In genomic region chr11:116423782-116424620, GRCm38 (mm10) we compare ENCODE assay signal across 9 mouse cellular contexts. TPM values are rescaled to one million over a fixed set of nuclear protein-coding genes. Genes with fewer than 3 reads are reported as not detected.
DNase-seq lines count a peak whose midpoint lies in the region; ATAC-seq and TF ChIP-seq lines count a peak whose summit lies in the region.
"Had no signal": no experiment of that assay in that cellular context is flagged by ENCODE, and none has a peak within 500 bp of the region (broad histone marks: within the 10 kb centered on the region; RNA-seq: fewer than 3 reads in every experiment).

No protein-coding gene starts in this region.

- peak; percentile 86 for DNase-seq in 416B (ENCODE audit: low read depth)
- DNase-seq in right cerebral cortex, postnatal 25 days, result no peak
- no peak for DNase-seq in layer of hippocampus, adult 2 months (ENCODE audit: low spot score in 2 of 2)
- DNase-seq in left cerebral cortex, adult 2 months (ENCODE audit: extremely low spot score in 1 of 2, low spot score in 2 of 2), result no peak
- no peak for DNase-seq in embryo, embryonic 11 days

- no peak for TF ChIP-seq CTCF in layer of hippocampus, adult 2 months (conservative IDR thresholded peaks at IDR 0.05)
- no peak for TF ChIP-seq CTCF in left cerebral cortex, adult 2 months (IDR thresholded peaks at IDR 0.05)

- ATAC-seq in CD4-positive, CD25-positive, alpha-beta regulatory T cell, adult 4 months, result peak; percentile 97
- peak; percentile 93 to 95 for ATAC-seq in hematopoietic stem cell, adult 5-6 weeks (replicated peaks in 1 of 2; ENCODE audit: insufficient read depth in 1 of 2, low FRiP score in 2 of 2, low TSS enrichment in 1 of 2, low read depth in 1 of 2, poor library complexity in 2 of 2, severe bottlenecking in 2 of 2)
- peak; percentile 95 for ATAC-seq in megakaryocyte, adult 5-6 weeks (ENCODE audit: poor library complexity, severe bottlenecking)

- no peak overlapping the region for H3K27ac ChIP-seq in layer of hippocampus, adult 2 months
- no peak overlapping the region for H3K27ac ChIP-seq in left cerebral cortex, adult 2 months
- H3K27ac ChIP-seq: embryonic facial prominence, embryonic 15.5 days had no signal

- intact Hi-C loops in left cerebral cortex, adult 2 months (cut with DNase I), result no loop called here

- H3K4me3 ChIP-seq in layer of hippocampus, adult 2 months, result no peak overlapping the region
- H3K4me3 ChIP-seq in left cerebral cortex, adult 2 months, result no peak overlapping the region
- H3K4me3 ChIP-seq: embryonic facial prominence, embryonic 15.5 days had no signal

RNA-seq across cellular contexts. Expression of gene Ubald2, which starts 9.9 kb away (rescaled TPM):
- polyA plus RNA-seq in CD4-positive, CD25-positive, alpha-beta regulatory T cell, adult 4 months (2017; shearing (Covaris generic)), result 10 to 100 TPM; 12.2 to 13.0 TPM
- total RNA-seq in hematopoietic stem cell, adult 5-6 weeks (2017), result 51.5 and 101 TPM in 2 replicates
- total RNA-seq in megakaryocyte, adult 5-6 weeks (2015), result 94.1 and 112 TPM in 2 replicates
- 58.4 and 64.0 TPM in 2 replicates for total RNA-seq in megakaryocyte, adult 5-6 weeks (2017)
- 10 to 100 TPM; 32.5 to 41.9 TPM for total RNA-seq in layer of hippocampus, adult 2 months (2021)
- total RNA-seq in left cerebral cortex, adult 2 months (2021), result 10 to 100 TPM; 27.2 to 28.0 TPM

RNA-seq across cellular contexts. Expression of gene Rnf157, which starts 11.2 kb away (rescaled TPM):
- polyA plus RNA-seq in CD4-positive, CD25-positive, alpha-beta regulatory T cell, adult 4 months (2017; shearing (Covaris generic)), result 1 to 10 TPM; 8.4 to 8.8 TPM
- total RNA-seq in hematopoietic stem cell, adult 5-6 weeks (2017), result 9.2 and 19.4 TPM in 2 replicates
- 6.2 and 7.0 TPM in 2 replicates for total RNA-seq in megakaryocyte, adult 5-6 weeks (2015)
- total RNA-seq in megakaryocyte, adult 5-6 weeks (2017), result 5.7 and 7.1 TPM in 2 replicates
- total RNA-seq in layer of hippocampus, adult 2 months (2021), result 100 to 1,000 TPM; 227 to 236 TPM
- 100 to 1,000 TPM; 256 to 285 TPM for total RNA-seq in left cerebral cortex, adult 2 months (2021)

RNA-seq across cellular contexts. Expression of gene Qrich2, which starts 42.0 kb away (rescaled TPM):
- polyA plus RNA-seq in CD4-positive, CD25-positive, alpha-beta regulatory T cell, adult 4 months (2017; shearing (Covaris generic)), result not detected
- not detected in 2 replicates for total RNA-seq in hematopoietic stem cell, adult 5-6 weeks (2017)
- total RNA-seq in megakaryocyte, adult 5-6 weeks (2015), result not detected in 2 replicates
- 0.18 and 0.65 TPM in 2 replicates for total RNA-seq in megakaryocyte, adult 5-6 weeks (2017)
- total RNA-seq in layer of hippocampus, adult 2 months (2021), result under 1 TPM in 1 of 2 experiments, not detected in 1; 0.17 TPM
- total RNA-seq in left cerebral cortex, adult 2 months (2021), result under 1 TPM in 1 of 2 experiments, not detected in 1; 0.16 TPM

Comparison
In these comparisons a context has a peak if more than half of its experiments do, and no peak if none do; other contexts are left out.
1. RNA of gene Rnf157, which starts 11.2 kb away (total RNA-seq): 256 to 285 TPM in left cerebral cortex, adult 2 months and 227 to 236 TPM in layer of hippocampus, adult 2 months; 9.2 to 19.4 TPM in hematopoietic stem cell, adult 5-6 weeks and 5.7 to 7.1 TPM in megakaryocyte, adult 5-6 weeks; every median in the first group is over 10 times any median in the second.
2. Peak in every context shown above with its lines, with median percentiles within 50 percentile points of each other: ATAC-seq.